18 mouse cellular contexts compared by ENCODE assay signal in the genomic region with DNA sequence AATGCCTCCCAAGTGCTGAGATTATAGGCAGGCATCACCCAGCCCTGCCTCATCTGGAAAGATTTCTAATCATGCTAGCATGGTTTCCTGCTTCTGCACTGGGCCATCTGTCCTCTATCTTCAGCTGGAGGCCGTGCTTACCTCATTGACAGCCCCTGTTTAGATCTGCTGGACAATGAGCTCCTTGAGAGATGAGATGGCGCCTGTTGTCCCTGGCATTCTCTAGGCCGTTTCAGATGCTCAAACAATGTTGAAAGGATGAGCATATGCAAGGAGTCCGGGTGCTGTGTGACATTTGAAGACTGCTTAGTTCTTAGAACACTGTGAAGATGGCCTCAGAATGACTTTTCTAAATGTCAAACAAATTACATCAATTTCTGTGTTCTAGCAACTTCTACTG.
"Had no signal": no experiment of that assay in that cellular context is flagged by ENCODE, and none has a peak within 500 bp of the region (broad histone marks: within the 10 kb centered on the region; RNA-seq: fewer than 3 reads in every experiment).

No protein-coding gene starts in this region.

- H3K4me3 ChIP-seq: midbrain, embryonic 10.5 days; midbrain, embryonic 12.5 days; myocyte; neural tube, embryonic 13.5 days; neural tube, embryonic 15.5 days had no signal

- ATAC-seq: midbrain, embryonic 16.5 days had no signal

- H3K27ac ChIP-seq: midbrain, embryonic 10.5 days; midbrain, embryonic 12.5 days; neural tube, embryonic 13.5 days; neural tube, embryonic 15.5 days had no signal

- DNase-seq: lung, embryonic 14.5 days; lung, postnatal 10 days; lung, postnatal 4 days; midbrain, embryonic 14.5 days; retina, postnatal 1 day; right cerebral cortex, adult 18-20 months; right cerebral cortex, postnatal 25 days; right cerebral cortex, postnatal 4 days; spleen, adult 18-20 months; thymus, adult 18-20 months; thymus, postnatal 14 days; thymus, postnatal 36 days had no signal

- H3K4me1 ChIP-seq: midbrain, embryonic 10.5 days; midbrain, embryonic 12.5 days; neural tube, embryonic 13.5 days; neural tube, embryonic 15.5 days had no signal
